Mouse (Mus musculus) left cerebral cortex, adult 8-10 months (tissue): ENCODE measurements around the gene Palld. TPM values are rescaled to one million over a fixed set of nuclear protein-coding genes. Genes with fewer than 3 reads are reported as not detected.
A peak's percentile ranks its signal among the peaks of the same experiment; 100 is the strongest.

Source experiments
- DNase-seq, 2 experiments: peaks; one replicate each; pipeline ENCODE4 v3.0.0; 2022; ENCODE audit warnings: low spot score in 2 of 2
- total RNA-seq, 4 experiments: library from RNA; stranded (reverse); gene quantifications; 2 replicates each; pipeline ENCODE4 v1.2.4; 2022

Palld gene
- total RNA-seq, 4 experiments from 2014 or later, result 4.3 to 4.9 (median 4.6) TPM

DNA sequence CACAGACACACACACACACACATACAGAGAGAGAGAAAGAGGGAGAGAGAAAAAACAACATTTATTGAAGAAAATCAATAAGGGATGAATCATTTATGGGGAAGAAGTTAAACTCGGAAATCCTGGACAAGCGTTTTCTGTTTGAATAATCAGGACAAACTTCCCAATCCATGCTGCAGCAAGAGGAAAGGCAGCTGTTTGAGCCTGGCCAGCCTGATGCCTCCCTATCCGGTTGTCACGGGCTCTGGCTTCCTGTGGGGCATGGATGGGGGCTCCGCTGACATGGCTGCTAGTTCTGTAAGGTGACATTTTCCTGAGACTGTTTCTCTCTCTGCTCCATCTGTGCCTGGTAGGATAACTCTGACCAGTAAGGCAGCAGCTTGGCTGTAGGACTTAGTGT, 343.0 kb downstream of the Palld start:
- DNase-seq, result no peak

DNA sequence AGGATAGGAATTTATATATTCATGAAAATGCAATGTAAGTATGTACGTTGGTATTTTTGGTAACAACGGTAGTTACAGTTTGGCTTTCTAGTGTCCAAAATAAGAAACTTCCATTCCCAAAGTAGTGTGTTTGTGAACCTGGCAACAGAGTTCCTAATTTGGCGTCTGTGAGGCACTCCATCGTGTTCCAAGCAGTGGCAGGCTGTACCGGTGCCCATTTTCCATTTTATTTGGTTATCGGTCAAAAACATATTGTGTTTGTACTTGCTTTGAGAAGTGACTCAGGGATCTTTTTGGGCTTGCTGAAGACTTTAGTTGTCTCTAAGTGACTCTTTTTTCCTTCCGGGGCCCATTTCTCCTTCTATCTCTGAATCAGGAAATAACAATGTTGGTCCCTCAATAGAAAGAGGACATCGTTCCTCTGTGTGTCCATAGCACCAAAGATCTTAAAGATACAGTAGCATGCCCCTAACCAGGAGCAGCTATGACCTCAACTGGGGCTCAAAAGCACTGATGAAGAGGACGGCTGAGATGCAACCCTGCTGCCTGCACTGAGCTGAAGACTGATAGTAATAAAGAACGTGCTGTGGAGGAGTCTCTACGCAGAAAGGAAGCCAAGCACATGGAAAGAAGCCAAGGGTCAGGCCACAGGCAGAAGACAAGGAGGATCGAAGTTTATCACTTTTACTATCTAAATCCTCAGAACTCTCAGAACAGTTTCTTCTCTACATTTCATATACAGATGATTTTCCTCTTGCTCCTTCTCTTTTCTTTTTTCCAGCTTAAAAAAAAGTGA, 344.2 kb downstream of the Palld start:
- DNase-seq, result no peak

DNA sequence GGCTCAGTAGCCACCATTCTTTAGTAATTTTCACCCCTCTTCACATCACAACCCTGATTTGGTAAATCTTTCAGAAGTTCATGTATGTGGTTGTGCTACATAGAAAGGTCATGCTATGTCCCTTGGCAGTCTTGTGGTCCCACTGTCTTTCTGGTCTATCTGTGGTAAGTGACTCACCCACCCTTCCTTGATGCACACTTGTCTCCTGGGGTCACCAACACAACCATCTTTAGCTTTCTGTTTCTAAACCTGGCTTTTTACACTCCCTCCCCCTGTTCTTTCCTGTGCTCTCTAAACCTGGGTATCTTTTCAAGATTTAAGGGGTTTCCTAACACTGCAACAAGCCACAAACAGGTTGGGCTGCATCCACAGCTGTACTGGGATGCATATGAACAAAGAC, 345.5 kb downstream of the Palld start:
- DNase-seq, result no peak

GRCm38 (mm10) chr8:61556219-61556618, 346.3 kb downstream of the Palld start:
- DNase-seq, result no peak

GRCm38 (mm10) chr8:61555343-61555742, 347.1 kb downstream of the Palld start:
- no peak for DNase-seq

DNA sequence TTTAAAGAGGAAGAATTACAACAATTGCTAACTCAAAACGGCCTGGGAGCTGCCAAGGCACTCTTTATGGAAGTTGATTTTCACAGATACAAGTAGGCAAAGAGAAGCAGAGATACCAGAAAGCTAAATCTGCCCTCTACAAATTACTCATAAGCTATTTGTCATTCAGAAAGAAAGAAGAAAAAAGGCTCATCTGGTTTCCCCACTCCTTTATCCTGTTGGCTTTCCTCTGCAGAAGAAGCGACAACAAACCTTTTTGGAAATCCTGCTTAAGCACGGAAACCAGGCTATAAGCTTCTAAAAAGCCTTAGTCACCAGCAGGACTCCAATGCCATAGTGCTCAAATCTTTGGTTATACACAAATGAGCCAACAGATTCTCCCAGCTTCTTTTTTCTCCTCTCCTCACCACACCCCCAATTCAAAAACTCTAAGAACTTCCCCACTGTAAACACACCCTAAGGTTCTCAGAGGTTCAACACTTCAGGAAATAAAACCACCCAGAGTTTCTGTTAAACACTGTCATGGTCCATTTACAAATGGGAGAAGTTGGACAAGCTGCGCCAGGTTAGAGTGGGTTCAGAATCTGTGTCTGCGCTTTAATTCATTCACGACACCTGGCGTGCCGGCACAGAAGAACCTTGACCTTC, 349.6 kb downstream of the Palld start:
- DNase-seq, result no peak

- no peak for DNase-seq
These were observed 350.3 kb downstream of the Palld start for GRCm38 (mm10) chr8:61552221-61552620.

DNA sequence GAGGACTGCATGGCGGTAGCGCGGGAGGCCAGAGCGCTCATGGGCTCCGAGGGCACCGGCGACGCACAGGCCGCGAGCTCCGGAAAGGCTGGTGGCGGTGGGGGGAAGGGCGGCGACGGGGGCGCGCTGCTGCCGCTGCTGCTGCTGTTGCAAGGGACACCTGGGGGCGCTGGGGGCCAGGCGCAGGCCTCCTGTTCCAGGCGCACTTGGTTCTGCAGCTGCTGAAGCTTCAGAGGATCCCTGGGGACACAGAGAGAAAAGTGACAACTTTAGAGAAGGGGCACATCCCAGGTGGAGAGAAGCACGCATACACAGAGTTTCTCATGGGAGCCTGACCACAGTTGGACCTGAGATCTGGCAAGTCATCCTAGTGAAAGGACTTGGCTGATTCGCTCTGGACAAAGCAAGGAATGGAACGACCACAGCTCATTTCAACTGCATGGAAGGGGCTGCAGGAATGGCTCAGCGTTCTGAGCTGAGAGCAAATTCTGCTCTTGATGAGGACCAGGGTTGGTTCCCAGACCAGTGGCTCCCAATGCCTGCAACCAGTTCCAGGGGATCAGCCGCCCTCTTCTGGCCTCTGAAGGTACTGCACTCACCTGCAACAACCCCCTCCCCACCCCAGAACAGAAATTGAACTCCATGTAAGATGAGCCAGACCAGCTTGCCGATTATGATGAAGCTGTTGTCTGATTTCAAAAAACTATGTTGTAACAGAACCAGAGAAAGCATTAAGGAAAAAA, 352.3 kb downstream of the Palld start:
- no peak for DNase-seq

- DNase-seq, result no peak
These were observed 352.9 kb downstream of the Palld start for GRCm38 (mm10) chr8:61549585-61549984.

DNA sequence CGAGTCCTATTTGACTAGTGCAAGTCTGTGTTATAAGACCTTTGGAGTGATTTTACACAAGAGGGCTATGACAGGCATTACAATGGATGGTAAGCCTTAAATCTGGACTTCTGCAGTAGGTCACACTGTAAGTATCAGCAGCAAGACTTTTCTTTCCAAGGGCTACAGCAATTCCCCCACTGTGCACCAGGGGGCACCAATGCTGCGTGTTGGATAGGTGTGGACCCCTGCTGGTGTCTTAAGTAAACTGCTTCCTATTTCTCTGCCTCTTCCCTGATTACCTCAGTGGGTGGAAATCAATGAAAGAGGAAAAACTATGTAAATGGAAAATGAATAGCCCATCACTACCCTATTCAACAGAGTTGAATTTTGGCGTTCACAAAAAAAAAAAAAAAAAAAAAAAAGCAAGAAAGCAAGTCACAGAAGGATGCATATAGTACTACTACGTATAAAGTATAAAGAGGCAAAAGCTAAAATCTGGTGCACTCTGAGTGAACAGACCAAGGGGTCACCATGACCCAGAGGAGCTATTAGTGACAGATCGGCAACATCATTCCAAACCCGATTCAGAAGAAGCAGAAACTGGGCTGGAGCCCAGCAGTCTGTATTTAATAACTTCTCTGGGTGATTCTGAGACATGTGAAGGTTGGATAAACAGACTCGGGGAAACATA, 362.5 kb downstream of the Palld start:
- DNase-seq, result peak; percentile 51 to 90

GRCm38 (mm10) chr8:61537471-61537870, 365.0 kb downstream of the Palld start:
- DNase-seq, result no peak

GRCm38 (mm10) chr8:61535472-61535871, 367.0 kb downstream of the Palld start:
- DNase-seq, result no peak

- no peak for DNase-seq
These were observed 369.0 kb downstream of the Palld start for GRCm38 (mm10) chr8:61533356-61533926.

- DNase-seq, result no peak
These were observed 369.7 kb downstream of the Palld start for GRCm38 (mm10) chr8:61532831-61533230.

GRCm38 (mm10) chr8:61531944-61532795, 370.3 kb downstream of the Palld start:
- no peak for DNase-seq

- no peak for DNase-seq
These were observed 373.8 kb downstream of the Palld start for GRCm38 (mm10) chr8:61528642-61529041.

- DNase-seq, result no peak
These were observed 374.3 kb downstream of the Palld start for GRCm38 (mm10) chr8:61528197-61528596.

DNA sequence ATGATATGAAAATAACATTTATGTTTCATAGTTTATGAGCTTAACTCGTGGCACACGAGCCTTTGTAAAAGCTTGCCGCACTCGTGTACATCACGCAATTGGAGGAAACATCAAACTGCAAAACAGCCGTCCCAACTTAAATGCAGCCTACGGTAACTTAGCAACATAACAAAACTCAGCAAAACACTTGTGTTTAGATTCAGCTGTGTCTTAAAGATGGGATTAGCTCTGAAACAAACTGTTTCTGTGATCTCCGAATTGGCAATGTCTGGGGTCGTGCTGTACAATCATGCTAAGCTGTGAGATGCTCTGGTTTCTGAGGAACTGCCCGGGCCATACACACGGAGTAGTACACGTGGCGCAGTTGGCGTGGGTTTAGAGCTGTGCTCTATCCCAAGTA, 375.5 kb downstream of the Palld start:
- no peak for DNase-seq

DNA sequence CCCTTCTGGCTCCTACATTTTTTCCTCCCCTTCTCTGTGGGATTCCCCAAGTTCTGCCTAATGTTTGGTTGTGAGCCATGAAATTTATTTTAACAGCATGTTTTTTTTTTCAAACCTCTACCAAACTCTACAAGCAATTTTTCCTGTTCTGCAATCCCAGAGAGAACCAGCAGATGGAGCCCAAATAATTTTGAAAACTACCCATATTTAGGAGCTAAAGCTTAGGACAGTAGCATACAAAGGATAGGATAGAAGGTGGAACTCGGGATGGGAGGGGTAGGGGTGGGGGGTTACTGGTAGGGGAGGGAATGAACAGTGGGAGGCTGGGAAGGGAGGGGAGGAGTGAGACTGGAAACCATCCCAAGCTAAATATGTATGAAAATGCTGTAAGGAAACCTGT, 380.4 kb downstream of the Palld start:
- peak in 1 of 2 experiments; percentile 26 for DNase-seq

GRCm38 (mm10) chr8:61517502-61518185, 384.8 kb downstream of the Palld start:
- no peak for DNase-seq
